Mouse (Mus musculus) midbrain, embryonic 14.5 days (tissue): Measurements from ENCODE around the gene Hipk2. TPM values are rescaled to one million over a fixed set of nuclear protein-coding genes. Genes with fewer than 3 reads are reported as not detected.
A peak's percentile ranks its signal among the peaks of the same experiment; 100 is the strongest.

ENCODE experiments used
- ATAC-seq: fragments of 200-750 bp; cut with Nextera tagmentation; 2 replicates; pipeline ENCODE4 v1.8.0; 2017; ENCODE audit warnings: moderate number of reproducible peaks, moderate library complexity; ENCODE audit not compliant: low FRiP score, low TSS enrichment
- DNase-seq: peaks from one replicate; pipeline ENCODE4 v3.0.0-alpha.2; 2015
- H3K27ac ChIP-seq: fragments of 300-500 bp; sonication (generic); replicated peaks from 2 replicates; pipeline ENCODE4 v1.5.1; 2014; ENCODE audit warnings: mild to moderate bottlenecking, low read depth, low read length, moderate library complexity
- H3K27me3 ChIP-seq: fragments of 300-500 bp; sonication (generic); 2 replicates; pipeline ENCODE4 v1.6.1; 2014; ENCODE audit warnings: low read length, control low read depth, mixed read lengths; ENCODE audit not compliant: control insufficient read depth, insufficient read depth
- H3K36me3 ChIP-seq: fragments of 300-500 bp; sonication (generic); 2 replicates; pipeline ENCODE4 v1.6.1; 2014; ENCODE audit warnings: low read length, control low read depth; ENCODE audit not compliant: control insufficient read depth, insufficient read depth
- H3K4me1 ChIP-seq: fragments of 300-500 bp; sonication (generic); 2 replicates; pipeline ENCODE4 v1.6.1; 2014; ENCODE audit warnings: mild to moderate bottlenecking, antibody characterized with exemption, low read length, control low read depth; ENCODE audit not compliant: control insufficient read depth, insufficient read depth
- H3K4me2 ChIP-seq: fragments of 300-500 bp; sonication (generic); 2 replicates; pipeline ENCODE4 v1.6.1; 2014; ENCODE audit warnings: mild to moderate bottlenecking, low read length, moderate library complexity
- H3K4me3 ChIP-seq: fragments of 300-500 bp; sonication (generic); replicated peaks from 2 replicates; pipeline ENCODE4 v1.5.1; 2014; ENCODE audit warnings: low read depth, low read length
- H3K9ac ChIP-seq: fragments of 300-500 bp; sonication (generic); replicated peaks from 2 replicates; pipeline ENCODE4 v1.6.1; 2014; ENCODE audit warnings: mild to moderate bottlenecking, low read length, moderate library complexity
- H3K9me3 ChIP-seq: fragments of 300-500 bp; sonication (generic); 2 replicates; pipeline ENCODE4 v1.6.1; 2016; ENCODE audit warnings: low read length, control low read depth, mixed read lengths; ENCODE audit not compliant: control insufficient read depth
- WGBS: fragments of 180-500 bp; shearing (Covaris S2); extraction: QIAGEN DNeasy Blood & Tissue Kit; methylation state at CpG from one replicate; pipeline ENCODE4 v1.1.7; 2014; 5-methylcytosine and 5-hydroxymethylcytosine counted together
- polyA plus RNA-seq: library from polyadenylated mRNA; unstranded; fragments of >200 nt; fragmentation: Nextera tagmentation; extraction: Ambion mirVana; gene quantifications from 2 replicates; pipeline ENCODE4 v1.2.1, GENCODE M21; 2014

Gene Hipk2
- polyA plus RNA-seq, 1 experiment from 2014 or later: 41.3 TPM

GRCm38 (mm10) chr6:38796993-38797392 lies 79.0 kb downstream of the Hipk2 start:
- Histone ChIP-seq H3K36me3 (no peaks in the 10 kb centered on the region), H3K9ac (no peak overlapping the region), H3K4me2 (no peak overlapping the region), H3K9me3 (no peaks in the 10 kb centered on the region), H3K27ac (no peak overlapping the region), H3K4me3 (no peak overlapping the region), H3K4me1 (no peaks in the 10 kb centered on the region; the same call in 1 of the 2 replicates), H3K27me3 (no peaks in the 10 kb centered on the region)
- ATAC-seq (no peak), DNase-seq (no peak)

GRCm38 (mm10) chr6:38796388-38796787 lies 79.6 kb downstream of the Hipk2 start:
- 95% methylated on average over 1 of the region's 1 CpGs for WGBS
- no peak overlapping the region for H3K9ac ChIP-seq
- H3K9me3 ChIP-seq: no peaks in the 10 kb centered on the region
- H3K27me3 ChIP-seq: no peaks in the 10 kb centered on the region
- no peak overlapping the region for H3K4me3 ChIP-seq
- no peak overlapping the region for H3K27ac ChIP-seq
- DNase-seq (no peak), ATAC-seq (no peak)
- no peaks in the 10 kb centered on the region; the same call in 1 of the 2 replicates for H3K4me1 ChIP-seq
- H3K36me3 ChIP-seq: no peaks in the 10 kb centered on the region
- no peak overlapping the region for H3K4me2 ChIP-seq

DNA sequence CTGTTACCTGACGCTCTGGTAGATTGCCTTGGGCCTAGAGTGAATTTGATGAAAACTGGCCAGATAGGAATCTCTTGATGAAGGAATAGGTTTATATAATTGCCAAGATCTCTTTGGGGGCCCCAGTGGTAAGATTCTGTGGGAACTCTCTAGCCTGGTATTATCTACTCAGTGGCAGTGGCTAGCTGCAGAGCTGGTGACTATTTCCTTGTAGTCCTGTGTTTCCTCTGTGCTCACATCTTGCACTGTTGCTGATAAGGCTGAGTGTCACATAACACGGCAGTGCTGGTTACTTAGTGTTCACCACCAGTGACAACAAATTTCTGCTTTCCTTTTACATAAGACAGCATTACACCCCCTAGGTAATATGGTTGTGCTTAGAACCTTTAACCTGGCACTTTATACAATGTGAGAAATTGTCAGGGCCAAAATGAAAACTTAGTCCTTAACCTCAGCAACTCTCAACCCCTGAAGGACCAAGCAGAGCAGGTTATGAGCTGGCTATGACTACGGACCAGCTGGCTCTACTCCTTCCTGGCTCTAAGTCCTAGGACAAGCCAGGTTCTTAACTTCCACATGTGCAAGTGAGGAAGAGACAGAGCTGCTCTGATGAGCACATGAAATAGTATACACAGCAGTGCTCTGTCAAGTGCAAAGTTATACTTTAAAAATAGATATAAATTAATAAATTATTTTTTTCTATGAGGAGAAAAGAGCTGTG lies 80.7 kb downstream of the Hipk2 start:
- H3K4me1 ChIP-seq: no peaks in the 10 kb centered on the region; the same call in 1 of the 2 replicates
- H3K27me3 ChIP-seq: no peaks in the 10 kb centered on the region
- no peak overlapping the region for H3K4me2 ChIP-seq
- H3K9me3 ChIP-seq: no peaks in the 10 kb centered on the region
- DNase-seq (no peak), ATAC-seq (no peak)
- H3K27ac ChIP-seq: no peak overlapping the region
- no peaks in the 10 kb centered on the region for H3K36me3 ChIP-seq
- H3K4me3 ChIP-seq: no peak overlapping the region
- WGBS: 96% methylated on average over 3 of the region's 3 CpGs
- H3K9ac ChIP-seq: no peak overlapping the region

- H3K9me3 ChIP-seq: no peaks in the 10 kb centered on the region
- H3K36me3 ChIP-seq: no peaks in the 10 kb centered on the region
- no peaks in the 10 kb centered on the region; the same call in 1 of the 2 replicates for H3K4me1 ChIP-seq
- DNase-seq (no peak), ATAC-seq (no peak)
- no peak overlapping the region for H3K9ac ChIP-seq
- H3K4me2 ChIP-seq: no peak overlapping the region
- 93% methylated on average over 3 of the region's 3 CpGs for WGBS
- no peak overlapping the region for H3K27ac ChIP-seq
- H3K4me3 ChIP-seq: no peak overlapping the region
- no peaks in the 10 kb centered on the region for H3K27me3 ChIP-seq
These were observed 83.0 kb downstream of the Hipk2 start for GRCm38 (mm10) chr6:38792966-38793365.

DNA sequence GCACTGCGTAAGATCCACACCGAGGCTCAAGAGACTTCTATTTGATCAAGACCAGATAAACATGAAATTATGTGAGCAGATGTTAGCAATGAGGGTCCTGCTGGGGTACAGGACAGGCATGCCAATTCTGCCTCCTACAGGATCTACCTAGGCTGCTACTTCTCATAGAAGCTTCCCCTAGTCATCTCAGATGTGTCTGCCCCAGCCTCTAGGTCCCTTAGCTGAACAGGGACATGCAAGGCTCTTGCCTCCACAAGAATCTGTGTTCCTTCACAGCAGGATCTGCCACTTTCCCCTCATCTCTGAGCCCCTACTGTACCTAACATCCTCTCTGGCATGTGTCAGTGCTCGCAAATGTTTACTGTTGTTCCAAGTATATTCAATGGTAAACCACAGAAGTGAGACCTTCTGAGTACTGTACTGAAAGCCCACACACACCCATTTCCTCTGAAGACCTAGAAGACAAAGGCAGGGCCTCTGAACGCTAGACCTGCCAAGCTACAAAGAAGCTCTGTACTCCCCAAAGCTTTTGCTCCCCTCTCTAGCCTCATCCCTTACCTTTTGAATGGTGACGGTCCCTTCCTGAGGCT lies 86.6 kb downstream of the Hipk2 start:
- WGBS: 89% methylated on average over 5 of the region's 5 CpGs

DNA sequence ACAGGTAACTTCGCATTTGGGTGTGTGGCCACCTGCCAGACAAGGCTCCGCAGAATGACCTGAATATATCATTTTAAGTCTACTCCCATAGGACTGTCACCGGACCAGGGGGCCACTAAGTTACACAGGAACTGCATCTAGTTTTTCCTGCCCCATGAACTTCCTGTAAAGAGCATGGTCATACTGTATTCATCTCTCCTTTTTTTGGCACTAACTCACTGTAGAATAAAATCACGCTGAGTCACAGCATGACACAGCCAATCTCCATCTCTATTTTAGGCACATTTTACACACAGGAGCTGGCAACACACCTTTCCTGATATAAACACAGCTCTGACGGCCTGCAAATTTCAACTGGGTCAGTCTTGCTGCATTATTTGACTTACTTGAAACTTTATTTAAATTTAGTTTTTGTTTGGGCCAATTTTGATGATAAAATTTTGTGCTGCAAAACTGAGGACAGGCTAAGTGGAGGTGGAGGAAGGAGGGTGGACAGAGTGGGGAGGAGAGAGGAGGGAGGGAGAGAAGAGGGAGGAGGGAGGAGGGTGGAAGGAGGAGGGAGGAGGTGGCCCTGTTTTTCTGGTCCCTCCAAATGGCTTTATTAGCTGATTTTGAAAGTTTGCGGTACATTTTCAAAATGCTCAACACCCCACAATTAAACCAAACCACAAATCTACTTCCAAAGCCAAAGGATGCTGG lies 88.0 kb downstream of the Hipk2 start:
- no peak for ATAC-seq
- 92% methylated on average over 6 of the region's 6 CpGs for WGBS

More for the DNA sequence above, 86.6 kb downstream of the Hipk2 start:
- peaks cover 9% of the 10 kb centered on the region; the same call in 1 of the 2 replicates for H3K4me1 ChIP-seq
- no peak overlapping the region for H3K4me2 ChIP-seq
- no peak for DNase-seq
- H3K4me3 ChIP-seq: no peak overlapping the region
- ATAC-seq: no peak
- H3K9me3 ChIP-seq: no peaks in the 10 kb centered on the region
- H3K27ac ChIP-seq: no peak overlapping the region
- H3K27me3 ChIP-seq: no peaks in the 10 kb centered on the region
- no peaks in the 10 kb centered on the region for H3K36me3 ChIP-seq
- H3K9ac ChIP-seq: no peak overlapping the region

GRCm38 (mm10) chr6:38787134-38787533 lies 88.8 kb downstream of the Hipk2 start:
- H3K36me3 ChIP-seq: no peaks in the 10 kb centered on the region

More for the DNA sequence above, 88.0 kb downstream of the Hipk2 start:
- Histone ChIP-seq H3K27ac (no peak overlapping the region), H3K4me3 (no peak overlapping the region), H3K4me2 (no peak overlapping the region), H3K4me1 (peaks cover 9% of the 10 kb centered on the region; the same call in 1 of the 2 replicates), H3K9me3 (no peaks in the 10 kb centered on the region), H3K27me3 (no peaks in the 10 kb centered on the region), H3K9ac (no peak overlapping the region), H3K36me3 (no peaks in the 10 kb centered on the region)
- DNase-seq: no peak

GRCm38 (mm10) chr6:38785747-38786146 lies 90.2 kb downstream of the Hipk2 start:
- no peak overlapping the region for H3K9ac ChIP-seq
- no peaks in the 10 kb centered on the region for H3K9me3 ChIP-seq
- whole genome bisulfite sequencing: 51% methylated on average over 1 of the region's 1 CpGs
- H3K4me1 ChIP-seq: peaks cover 9% of the 10 kb centered on the region; the same call in 1 of the 2 replicates
- no peak overlapping the region for H3K4me2 ChIP-seq
- no peaks in the 10 kb centered on the region for H3K36me3 ChIP-seq
- H3K4me3 ChIP-seq: no peak overlapping the region
- no peak overlapping the region for H3K27ac ChIP-seq
- no peak for ATAC-seq
- no peaks in the 10 kb centered on the region for H3K27me3 ChIP-seq
- DNase-seq: no peak

More at GRCm38 (mm10) chr6:38787134-38787533, 88.8 kb downstream of the Hipk2 start:
- no peak overlapping the region for H3K4me3 ChIP-seq
- no peaks in the 10 kb centered on the region for H3K9me3 ChIP-seq
- DNase-seq: no peak
- 0 out of 2 replicates have a peak overlapping the region, but pooled peaks have one; percentile 1 for H3K27ac ChIP-seq
- ATAC-seq: no peak
- no peaks in the 10 kb centered on the region for H3K27me3 ChIP-seq
- H3K9ac ChIP-seq: no peak overlapping the region
- H3K4me2 ChIP-seq: no peak overlapping the region
- peaks cover 9% of the 10 kb centered on the region; the same call in 1 of the 2 replicates for H3K4me1 ChIP-seq
- 56% methylated on average over 1 of the region's 1 CpGs for WGBS
